Mouse (Mus musculus) embryonic facial prominence, embryonic 10.5 days (tissue): ENCODE results near the gene Hist2h2be. TPM values are rescaled to one million over a fixed set of nuclear protein-coding genes. Genes with fewer than 3 reads are reported as not detected.
A peak's percentile ranks its signal among the peaks of the same experiment; 100 is the strongest.
"Not testable (repeated sequence)": the region's sequence is repeated elsewhere in the genome, so short reads cannot be mapped to it uniquely, and the experiment has no call there.

Source experiments
- DNase-seq: peaks from one replicate; pipeline ENCODE4 v3.0.0-alpha.2; 2017; ENCODE audit warnings: low spot score
- H3K27ac ChIP-seq: fragments of 300-500 bp; sonication (generic); replicated peaks from 2 replicates; pipeline ENCODE4 v1.5.1; 2016; ENCODE audit warnings: mild to moderate bottlenecking
- H3K27me3 ChIP-seq: fragments of 300-500 bp; sonication (generic); replicated peaks from 2 replicates; pipeline ENCODE4 v1.6.1; 2016; ENCODE audit warnings: low read depth, mild to moderate bottlenecking; ENCODE audit not compliant: poor library complexity, severe bottlenecking
- H3K36me3 ChIP-seq: fragments of 300-500 bp; sonication (generic); replicated peaks from 2 replicates; pipeline ENCODE4 v1.6.1; 2016; ENCODE audit warnings: mild to moderate bottlenecking, moderate library complexity
- H3K4me1 ChIP-seq: fragments of 300-500 bp; sonication (generic); 2 replicates; pipeline ENCODE4 v1.6.1; 2016
- H3K4me3 ChIP-seq: fragments of 300-500 bp; sonication (generic); 2 replicates; pipeline ENCODE4 v1.5.1; 2016; ENCODE audit warnings: mild to moderate bottlenecking, moderate library complexity
- H3K9me3 ChIP-seq: fragments of 300-500 bp; sonication (generic); 2 replicates; pipeline ENCODE4 v1.6.1; 2016; ENCODE audit warnings: mild to moderate bottlenecking
- WGBS: fragments of 180-500 bp; shearing (Covaris S2); methylation state at CpG from one replicate; pipeline ENCODE4 v1.1.7; 2016; 5-methylcytosine and 5-hydroxymethylcytosine counted together
- polyA plus RNA-seq: library from polyadenylated mRNA; unstranded; fragments of >200 nt; fragmentation: Nextera tagmentation; extraction: Ambion mirVana; gene quantifications from 2 replicates; pipeline ENCODE4 v1.2.1, GENCODE M21; 2016

The Hist2h2be gene
- polyA plus RNA-seq, 1 experiment from 2014 or later = 7.8 TPM

GRCm38 (mm10) chr3:96262216-96262875, 41.4 kb downstream of the Hist2h2be start:
- 2% methylated on average over 19 of the region's 19 CpGs for WGBS
- Histone ChIP-seq H3K4me3 (peak overlapping the region; percentile 63), H3K27me3 (no peaks in the 10 kb centered on the region), H3K36me3 (no peaks in the 10 kb centered on the region), H3K9me3 (no peaks in the 10 kb centered on the region), H3K27ac (peak overlapping the region; percentile 98), H3K4me1 (peaks cover 42% of the 10 kb centered on the region)
- peak; percentile 85 for DNase-seq

- Histone ChIP-seq H3K4me1 (peaks cover 49% of the 10 kb centered on the region), H3K4me3 (peak within 1 kb of the TSS; percentile 63), H3K9me3 (no peaks in the 10 kb centered on the region), H3K27me3 (no peaks in the 10 kb centered on the region), H3K27ac (peak within 1 kb of the TSS; percentile 98), H3K36me3 (no peaks in the 10 kb centered on the region)
- under 1% methylated on average over 40 of the region's 40 CpGs for WGBS
- peak; percentile 95 for DNase-seq
Measured at GRCm38 (mm10) chr3:96262979-96263550, 42.1 kb downstream of the Hist2h2be start, which contains the start of gene Hist2h4. Hist2h4 (minus strand) TSS chr3:96263311.

GRCm38 (mm10) chr3:96263558-96264403, 42.9 kb downstream of the Hist2h2be start:
- no peaks in the 10 kb centered on the region for H3K27me3 ChIP-seq
- peak overlapping the region; percentile 98 for H3K27ac ChIP-seq
- no peaks in the 10 kb centered on the region for H3K36me3 ChIP-seq
- peaks cover 51% of the 10 kb centered on the region for H3K4me1 ChIP-seq
- DNase-seq = peak; percentile 69
- WGBS = 8% methylated on average over 27 of the region's 27 CpGs
- H3K4me3 ChIP-seq = peak overlapping the region; percentile 63
- no peaks in the 10 kb centered on the region for H3K9me3 ChIP-seq

GRCm38 (mm10) chr3:96264404-96264949, 43.6 kb downstream of the Hist2h2be start:
- Histone ChIP-seq H3K27ac (peak overlapping the region; percentile 98), H3K36me3 (no peaks in the 10 kb centered on the region), H3K4me1 (peaks cover 51% of the 10 kb centered on the region), H3K9me3 (no peaks in the 10 kb centered on the region), H3K27me3 (no peaks in the 10 kb centered on the region), H3K4me3 (peak overlapping the region; percentile 63)
- 76% methylated on average over 7 of the region's 7 CpGs for whole genome bisulfite sequencing
- peak; percentile 39 for DNase-seq

GRCm38 (mm10) chr3:96266132-96266710, 45.3 kb downstream of the Hist2h2be start:
- H3K4me3 ChIP-seq = no peak overlapping the region
- 89% methylated on average over 8 of the region's 8 CpGs for WGBS
- no peak for DNase-seq
- no peaks in the 10 kb centered on the region for H3K27me3 ChIP-seq
- H3K36me3 ChIP-seq = no peaks in the 10 kb centered on the region
- peak overlapping the region; percentile 93 for H3K27ac ChIP-seq
- peaks cover 49% of the 10 kb centered on the region for H3K4me1 ChIP-seq
- no peaks in the 10 kb centered on the region for H3K9me3 ChIP-seq

GRCm38 (mm10) chr3:96267541-96267940, 46.6 kb downstream of the Hist2h2be start:
- Histone ChIP-seq H3K27me3 (no peaks in the 10 kb centered on the region), H3K4me1 (peaks cover 36% of the 10 kb centered on the region), H3K4me3 (peak overlapping the region; percentile 56; the same call in 1 of the 2 replicates), H3K9me3 (no peaks in the 10 kb centered on the region), H3K36me3 (no peaks in the 10 kb centered on the region), H3K27ac (peak overlapping the region; percentile 93)
- 79% methylated on average over 4 of the region's 4 CpGs for WGBS
- no peak for DNase-seq

- 26% methylated on average over 30 of the region's 30 CpGs for WGBS
- no peaks in the 10 kb centered on the region for H3K9me3 ChIP-seq
- H3K27me3 ChIP-seq = no peaks in the 10 kb centered on the region
- no peaks in the 10 kb centered on the region for H3K36me3 ChIP-seq
- DNase-seq = peak; percentile 83
- H3K4me1 ChIP-seq = peaks cover 35% of the 10 kb centered on the region
- peak within 1 kb of the TSS; percentile 95 for H3K27ac ChIP-seq
- H3K4me3 ChIP-seq = peak within 1 kb of the TSS; percentile 68
Measured at GRCm38 (mm10) chr3:96268051-96268775, 47.3 kb downstream of the Hist2h2be start, which contains the start of gene Hist2h3b. Hist2h3b (plus strand) TSS chr3:96268654.

DNA sequence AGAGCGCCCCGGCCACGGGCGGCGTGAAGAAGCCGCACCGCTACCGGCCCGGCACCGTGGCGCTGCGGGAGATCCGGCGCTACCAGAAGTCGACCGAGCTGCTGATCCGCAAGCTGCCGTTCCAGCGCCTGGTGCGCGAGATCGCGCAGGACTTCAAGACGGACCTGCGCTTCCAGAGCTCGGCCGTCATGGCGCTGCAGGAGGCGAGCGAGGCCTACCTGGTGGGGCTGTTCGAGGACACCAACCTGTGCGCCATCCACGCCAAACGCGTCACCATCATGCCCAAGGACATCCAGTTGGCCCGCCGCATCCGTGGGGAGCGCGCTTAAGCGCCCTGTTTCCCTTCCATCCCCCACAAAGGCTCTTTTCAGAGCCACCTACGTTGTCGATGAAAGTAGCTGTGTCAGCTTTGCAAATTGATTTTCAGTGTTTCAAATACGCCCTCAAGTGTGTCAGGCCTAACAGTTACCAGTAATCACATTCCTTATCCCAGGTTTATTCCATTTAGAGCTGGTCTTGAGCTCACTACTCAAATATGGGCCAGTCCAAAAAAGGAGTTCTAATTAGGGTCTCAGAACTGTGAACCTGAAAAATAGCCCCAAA, 48.0 kb downstream of the Hist2h2be start:
- H3K27me3 ChIP-seq, H3K9me3 ChIP-seq, H3K36me3 ChIP-seq: not testable (repeated sequence)
- peak; percentile 53 for DNase-seq
- Histone ChIP-seq H3K4me3 (peak overlapping the region; percentile 68), H3K4me1 (peaks cover 31% of the 10 kb centered on the region), H3K27ac (peak overlapping the region; percentile 95)
- WGBS = under 1% methylated on average over 11 of the region's 44 CpGs

DNA sequence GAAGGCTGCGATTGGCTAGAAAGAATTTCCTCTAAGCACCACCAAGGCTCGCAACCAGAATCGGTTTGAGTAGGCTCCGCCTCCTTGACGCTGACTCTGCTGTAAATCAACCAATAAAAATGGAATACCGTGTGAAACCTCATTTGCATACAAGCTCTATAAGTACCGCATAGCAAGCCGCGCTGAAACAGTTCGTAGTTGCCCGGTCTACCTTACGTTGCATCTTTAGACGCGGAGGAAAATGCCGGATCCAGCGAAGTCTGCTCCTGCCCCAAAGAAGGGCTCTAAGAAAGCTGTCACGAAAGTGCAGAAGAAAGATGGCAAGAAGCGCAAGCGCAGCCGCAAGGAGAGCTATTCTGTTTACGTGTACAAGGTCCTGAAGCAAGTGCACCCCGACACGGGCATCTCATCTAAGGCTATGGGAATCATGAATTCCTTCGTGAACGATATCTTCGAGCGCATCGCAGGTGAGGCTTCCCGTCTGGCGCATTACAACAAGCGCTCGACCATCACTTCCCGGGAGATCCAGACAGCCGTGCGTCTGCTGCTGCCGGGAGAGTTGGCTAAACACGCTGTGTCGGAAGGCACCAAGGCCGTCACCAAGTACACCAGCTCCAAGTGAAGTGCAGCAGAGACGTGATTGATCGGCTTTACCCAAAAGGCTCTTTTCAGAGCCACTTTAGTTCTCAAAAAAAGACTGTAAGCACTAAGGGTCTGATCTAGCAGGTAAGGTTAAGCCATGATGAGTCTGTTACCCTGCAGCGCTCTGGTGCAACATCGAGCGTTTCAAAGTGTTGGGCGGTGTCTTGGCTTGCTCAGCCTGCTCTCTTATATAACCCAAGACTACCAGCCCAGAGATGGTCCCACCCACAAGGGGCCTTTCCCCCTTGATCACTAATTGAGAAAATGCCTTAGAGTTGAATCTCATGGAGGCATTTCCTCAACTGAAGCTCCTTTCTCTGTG, 48.9 kb downstream of the Hist2h2be start, which contains the start of gene Hist2h2bb:
Hist2h2bb (plus strand) TSS at position 242 of the 964 bp plus-strand sequence.
- Histone ChIP-seq H3K9me3 (no peaks in the 10 kb centered on the region), H3K27ac (peak within 1 kb of the TSS; percentile 95), H3K4me3 (peak within 1 kb of the TSS; percentile 68), H3K27me3 (no peaks in the 10 kb centered on the region), H3K36me3 (no peaks in the 10 kb centered on the region), H3K4me1 (peaks cover 22% of the 10 kb centered on the region)
- DNase-seq = peak; percentile 91
- WGBS = under 1% methylated on average over 45 of the region's 45 CpGs
